Mouse (Mus musculus) midbrain, postnatal 0 days (tissue): ENCODE measurements around the gene Il23a. TPM values are rescaled to one million over a fixed set of nuclear protein-coding genes. Genes with fewer than 3 reads are reported as not detected.

Source experiments
- ATAC-seq: fragments of 200-750 bp; cut with Nextera tagmentation; 2 replicates; pipeline ENCODE4 v1.8.0; 2017; ENCODE audit warnings: moderate number of reproducible peaks, mild to moderate bottlenecking, moderate TSS enrichment, moderate library complexity; ENCODE audit not compliant: low FRiP score
- DNase-seq: peaks from one replicate; pipeline ENCODE4 v3.0.0-alpha.2; 2015; ENCODE audit warnings: low spot score
- H3K27ac ChIP-seq: fragments of 300-500 bp; sonication (generic); 2 replicates; pipeline ENCODE4 v1.5.1; 2014; ENCODE audit warnings: low read depth, mild to moderate bottlenecking, low read length, mixed read lengths
- H3K27me3 ChIP-seq: fragments of 300-500 bp; sonication (generic); 2 replicates; pipeline ENCODE4 v1.6.1; 2014; ENCODE audit warnings: low read length, control low read depth, mixed read lengths; ENCODE audit not compliant: insufficient read depth
- H3K36me3 ChIP-seq: fragments of 300-500 bp; sonication (generic); 2 replicates; pipeline ENCODE4 v1.6.1; 2014; ENCODE audit warnings: low read length, control low read depth, mixed read lengths; ENCODE audit not compliant: insufficient read depth
- H3K4me1 ChIP-seq: fragments of 300-500 bp; sonication (generic); 2 replicates; pipeline ENCODE4 v1.6.1; 2014; ENCODE audit warnings: mild to moderate bottlenecking, control low read depth, antibody characterized with exemption, low read length, mixed read lengths; ENCODE audit not compliant: insufficient read depth
- H3K4me2 ChIP-seq: fragments of 300-500 bp; sonication (generic); 2 replicates; pipeline ENCODE4 v1.6.1; 2014; ENCODE audit warnings: low read depth, mild to moderate bottlenecking, low read length, mixed read lengths; ENCODE audit not compliant: poor library complexity, severe bottlenecking
- H3K4me3 ChIP-seq: fragments of 300-500 bp; sonication (generic); 2 replicates; pipeline ENCODE4 v1.5.1; 2014; ENCODE audit warnings: low read depth, mild to moderate bottlenecking, low read length, moderate library complexity
- H3K9ac ChIP-seq: fragments of 300-500 bp; sonication (generic); replicated peaks from 2 replicates; pipeline ENCODE4 v1.6.1; 2014; ENCODE audit warnings: mild to moderate bottlenecking, low read length, moderate library complexity, mixed read lengths; ENCODE audit not compliant: poor library complexity, severe bottlenecking
- H3K9me3 ChIP-seq: fragments of 300-500 bp; sonication (generic); 2 replicates; pipeline ENCODE4 v1.6.1; 2016; ENCODE audit warnings: low read length, control low read depth
- CTCF ChIP-seq: IDR thresholded peaks from 2 replicates; pipeline ENCODE4 v1.5.1; 2016; ENCODE audit warnings: antibody characterized with exemption, mild to moderate bottlenecking
- WGBS: fragments of 180-500 bp; shearing (Covaris S2); extraction: QIAGEN DNeasy Blood & Tissue Kit; methylation state at CpG from one replicate; pipeline ENCODE4 v1.1.7; 2014; 5-methylcytosine and 5-hydroxymethylcytosine counted together
- polyA plus RNA-seq: library from polyadenylated mRNA; unstranded; fragments of >200 nt; fragmentation: Nextera tagmentation; extraction: Ambion mirVana; gene quantifications from 2 replicates; pipeline ENCODE4 v1.2.1, GENCODE M21; 2015
- total RNA-seq: library from RNA; depleted of rRNA; stranded (reverse); fragments of >200 nt; gene quantifications from 2 replicates; pipeline ENCODE4 v1.2.3, GENCODE M21; 2014

Il23a gene
- total and polyA plus RNA-seq, 2 experiments from 2014 or later: not detected

GRCm38 (mm10) chr10:128327610-128328009, 29.1 kb upstream of the Il23a start:
- DNase-seq (no peak), ATAC-seq (no peak)
- Histone ChIP-seq H3K4me1 (peaks cover 9% of the 10 kb centered on the region; the same call in 1 of the 2 replicates), H3K27ac (no peak overlapping the region), H3K4me2 (no peak overlapping the region), H3K36me3 (peaks cover 14% of the 10 kb centered on the region; the same call in 1 of the 2 replicates), H3K27me3 (no peaks in the 10 kb centered on the region), H3K4me3 (no peak overlapping the region), H3K9me3 (no peaks in the 10 kb centered on the region), H3K9ac (no peak overlapping the region)
- peak; percentile 36; the same call in 1 of the 2 replicates for TF ChIP-seq CTCF
- WGBS: 88% methylated on average over 10 of the region's 10 CpGs

GRCm38 (mm10) chr10:128326825-128327224, 28.3 kb upstream of the Il23a start:
- 94% methylated on average over 8 of the region's 8 CpGs for WGBS
- Histone ChIP-seq H3K27ac (no peak overlapping the region), H3K4me2 (no peak overlapping the region), H3K9me3 (no peaks in the 10 kb centered on the region), H3K4me1 (peaks cover 9% of the 10 kb centered on the region; the same call in 1 of the 2 replicates), H3K4me3 (no peak overlapping the region), H3K9ac (no peak overlapping the region), H3K27me3 (no peaks in the 10 kb centered on the region), H3K36me3 (peaks cover 14% of the 10 kb centered on the region; the same call in 1 of the 2 replicates)
- DNase-seq (no peak), ATAC-seq (no peak)
- no peak for TF ChIP-seq CTCF

GRCm38 (mm10) chr10:128323516-128323915, 25.0 kb upstream of the Il23a start:
- H3K27ac ChIP-seq: peak overlapping the region; percentile 98
- peak overlapping the region; percentile 80 for H3K4me3 ChIP-seq
- no peak for TF ChIP-seq CTCF
- no peak for DNase-seq
- peaks cover 9% of the 10 kb centered on the region; the same call in 1 of the 2 replicates for H3K4me1 ChIP-seq
- H3K36me3 ChIP-seq: peaks cover 28% of the 10 kb centered on the region
- H3K4me2 ChIP-seq: peak overlapping the region; percentile 88
- H3K9ac ChIP-seq: peak overlapping the region; percentile 98
- 90% methylated on average over 8 of the region's 8 CpGs for WGBS
- no peaks in the 10 kb centered on the region for H3K9me3 ChIP-seq
- no peak for ATAC-seq
- H3K27me3 ChIP-seq: no peaks in the 10 kb centered on the region

- under 1% methylated on average over 40 of the region's 40 CpGs for WGBS
- H3K36me3 ChIP-seq: peaks cover 39% of the 10 kb centered on the region
- no peaks in the 10 kb centered on the region for H3K27me3 ChIP-seq
- DNase-seq: peak; percentile 96
- peak within 1 kb of the TSS; percentile 98 for H3K9ac ChIP-seq
- no peak for TF ChIP-seq CTCF
- peak within 1 kb of the TSS; percentile 98 for H3K27ac ChIP-seq
- H3K4me3 ChIP-seq: peak within 1 kb of the TSS; percentile 80
- H3K4me2 ChIP-seq: peak within 1 kb of the TSS; percentile 88
- peaks cover 9% of the 10 kb centered on the region; the same call in 1 of the 2 replicates for H3K4me1 ChIP-seq
- no peaks in the 10 kb centered on the region for H3K9me3 ChIP-seq
- ATAC-seq: peak; percentile 94
These were observed 23.9 kb upstream of the Il23a start, which contains the start of gene Cnpy2 for GRCm38 (mm10) chr10:128322141-128323108. Cnpy2 (plus strand) TSS chr10:128322459.

- Histone ChIP-seq H3K4me2 (peak overlapping the region; percentile 88), H3K9me3 (no peaks in the 10 kb centered on the region), H3K27me3 (no peaks in the 10 kb centered on the region), H3K27ac (peak overlapping the region; percentile 98; the same call in 1 of the 2 replicates), H3K9ac (no peak overlapping the region; the same call in 1 of the 2 replicates), H3K4me1 (peaks cover 9% of the 10 kb centered on the region; the same call in 1 of the 2 replicates), H3K36me3 (peaks cover 36% of the 10 kb centered on the region), H3K4me3 (peak overlapping the region; percentile 80)
- no peak for TF ChIP-seq CTCF
- 56% methylated on average over 12 of the region's 12 CpGs for WGBS
- DNase-seq (no peak), ATAC-seq (no peak)
These were observed 23.1 kb upstream of the Il23a start for GRCm38 (mm10) chr10:128321641-128322040.

- H3K36me3 ChIP-seq: peaks cover 60% of the 10 kb centered on the region
- no peak overlapping the region for H3K9ac ChIP-seq
- no peak overlapping the region for H3K4me2 ChIP-seq
- H3K9me3 ChIP-seq: no peaks in the 10 kb centered on the region
- WGBS: 94% methylated on average over 8 of the region's 8 CpGs
- DNase-seq (no peak), ATAC-seq (no peak)
- TF ChIP-seq CTCF: no peak
- H3K4me3 ChIP-seq: no peak overlapping the region
- H3K27me3 ChIP-seq: no peaks in the 10 kb centered on the region
- H3K4me1 ChIP-seq: no peaks in the 10 kb centered on the region
- no peak overlapping the region for H3K27ac ChIP-seq
These were observed 17.0 kb upstream of the Il23a start for GRCm38 (mm10) chr10:128315578-128315977.
